Mouse (Mus musculus): Measurements from ENCODE around the gene Chaf1a.

DNA sequence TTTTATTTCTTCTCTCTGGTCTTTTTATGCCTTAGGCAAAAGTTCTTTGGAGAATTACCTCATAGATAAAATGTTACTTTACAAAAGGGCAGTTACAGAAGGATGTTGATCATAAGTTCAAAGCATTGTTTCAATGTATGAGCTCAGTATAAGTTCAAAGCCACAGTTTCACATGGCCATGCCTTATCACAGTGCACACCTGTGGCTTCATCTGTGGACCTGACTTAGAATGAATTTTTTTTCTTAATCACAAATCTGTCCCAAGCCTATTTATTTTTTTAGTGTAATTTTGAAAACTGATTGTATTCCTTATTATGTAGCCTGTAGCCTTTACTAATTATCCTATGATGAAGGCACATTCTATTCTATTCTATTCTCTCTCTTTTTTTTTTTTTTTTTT, 14.7 kb downstream of the Chaf1a start:
- TF ChIP-seq CTCF (IDR thresholded peaks at IDR 0.05; ENCODE audit: control insufficient read depth, insufficient read depth, insufficient replicate concordance, low read depth, low read length): no peak
- TF ChIP-seq POLR2A (IDR thresholded peaks at IDR 0.05; ENCODE audit: control insufficient read depth, low read depth, low read length): no peak

Measured in testis, adult 2 months (tissue).